Mouse (Mus musculus) intestine, postnatal 0 days (tissue): ENCODE results near the gene Tcp11l2. TPM values are rescaled to one million over a fixed set of nuclear protein-coding genes. Genes with fewer than 3 reads are reported as not detected.
A peak's percentile ranks its signal among the peaks of the same experiment; 100 is the strongest.

ENCODE experiments used
- ATAC-seq: fragments of 200-750 bp; cut with Nextera tagmentation; 2 replicates; pipeline ENCODE4 v1.8.0; 2017; ENCODE audit warnings: mild to moderate bottlenecking, moderate TSS enrichment, moderate library complexity
- H3K27ac ChIP-seq: fragments of 300-500 bp; sonication (generic); 2 replicates; pipeline ENCODE4 v1.5.1; 2014; ENCODE audit warnings: mild to moderate bottlenecking, low read depth, low read length, moderate library complexity
- H3K27me3 ChIP-seq: fragments of 300-500 bp; sonication (generic); replicated peaks from 2 replicates; pipeline ENCODE4 v1.6.1; 2014; ENCODE audit warnings: low read length, mixed read lengths; ENCODE audit not compliant: control insufficient read depth, insufficient read depth
- H3K36me3 ChIP-seq: fragments of 300-500 bp; sonication (generic); 2 replicates; pipeline ENCODE4 v1.6.1; 2014; ENCODE audit warnings: mild to moderate bottlenecking, moderate library complexity; ENCODE audit not compliant: control insufficient read depth, insufficient read depth
- H3K4me1 ChIP-seq: fragments of 300-500 bp; sonication (generic); replicated peaks from 2 replicates; pipeline ENCODE4 v1.6.1; 2014; ENCODE audit warnings: antibody characterized with exemption, low read length, mixed read lengths; ENCODE audit not compliant: control insufficient read depth, insufficient read depth
- H3K4me2 ChIP-seq: fragments of 300-500 bp; sonication (generic); replicated peaks from 2 replicates; pipeline ENCODE4 v1.6.1; 2014; ENCODE audit warnings: low read depth, mild to moderate bottlenecking, moderate library complexity
- H3K4me3 ChIP-seq: fragments of 300-500 bp; sonication (generic); 2 replicates; pipeline ENCODE4 v1.5.1; 2014; ENCODE audit warnings: low read depth, low read length
- H3K9ac ChIP-seq: fragments of 300-500 bp; sonication (generic); 2 replicates; pipeline ENCODE4 v1.6.1; 2014; ENCODE audit warnings: mild to moderate bottlenecking, low read depth, low read length
- H3K9me3 ChIP-seq: fragments of 300-500 bp; sonication (generic); 2 replicates; pipeline ENCODE4 v1.6.1; 2016; ENCODE audit warnings: mixed run types; ENCODE audit not compliant: control insufficient read depth
- CTCF ChIP-seq: sonication (generic); IDR thresholded peaks from 2 replicates; pipeline ENCODE4 v1.5.1; 2016; ENCODE audit warnings: low read depth, mild to moderate bottlenecking, control low read depth, antibody characterized with exemption, moderate library complexity
- WGBS: fragments of 180-500 bp; shearing (Covaris S2); extraction: QIAGEN DNeasy Blood & Tissue Kit; methylation state at CpG from one replicate; pipeline ENCODE4 v1.1.7; 2014; 5-methylcytosine and 5-hydroxymethylcytosine counted together
- polyA plus RNA-seq: library from polyadenylated mRNA; unstranded; fragments of >200 nt; fragmentation: Nextera tagmentation; extraction: Ambion mirVana; gene quantifications from 2 replicates; pipeline ENCODE4 v1.2.1, GENCODE M21; 2015

The Tcp11l2 gene
- polyA plus RNA-seq, 1 experiment from 2014 or later, result 8.2 TPM

- peak; percentile 54 for TF ChIP-seq CTCF
- WGBS, result 47% methylated on average over 11 of the region's 11 CpGs
- H3K9me3 ChIP-seq, result no peaks in the 10 kb centered on the region
- no peaks in the 10 kb centered on the region for H3K36me3 ChIP-seq
- H3K27ac ChIP-seq, result no peak overlapping the region
- no peak overlapping the region for H3K9ac ChIP-seq
- no peak overlapping the region for H3K4me2 ChIP-seq
- no peak overlapping the region for H3K4me3 ChIP-seq
- ATAC-seq, result no peak
- no peaks in the 10 kb centered on the region for H3K27me3 ChIP-seq
- no peaks in the 10 kb centered on the region for H3K4me1 ChIP-seq
Observed at GRCm38 (mm10) chr10:84542802-84543658, 33.4 kb upstream of the Tcp11l2 start.

DNA sequence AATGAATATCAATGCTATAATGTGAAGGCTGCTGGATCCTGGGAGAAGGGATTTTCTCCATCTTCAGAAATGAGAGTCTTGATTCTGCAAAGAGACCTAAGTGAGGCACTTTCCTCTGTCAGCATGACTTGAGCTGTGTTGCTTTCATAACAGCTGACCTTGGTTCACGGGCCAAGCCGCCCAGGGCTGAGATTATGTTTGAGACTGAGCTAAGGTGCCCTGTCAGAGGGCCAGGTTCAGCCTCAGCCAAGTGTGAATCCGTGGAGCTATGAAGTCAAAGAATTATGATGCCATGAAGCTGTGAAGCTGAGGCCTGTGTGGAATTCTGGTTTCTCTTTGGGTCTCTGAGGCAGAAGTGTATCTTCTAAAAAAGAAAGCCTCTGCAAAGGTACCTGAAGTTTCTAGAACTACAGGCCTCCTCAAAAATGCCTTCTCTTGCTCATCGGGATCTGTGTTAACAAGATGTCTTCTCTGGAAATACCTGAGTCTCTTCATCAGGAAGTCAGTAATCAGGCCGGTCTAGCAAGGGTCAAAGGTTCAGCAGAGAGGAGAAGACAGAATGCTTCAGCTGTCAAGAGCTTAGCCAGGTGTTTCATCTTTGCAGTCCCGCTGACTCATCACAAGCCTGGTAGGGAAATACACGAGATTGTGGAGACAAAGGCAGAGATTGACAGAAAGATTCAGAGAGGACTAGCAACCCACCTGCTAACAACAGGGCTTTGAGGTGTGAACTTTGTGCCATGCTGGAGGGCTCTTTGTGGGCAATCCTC, 31.4 kb upstream of the Tcp11l2 start:
- WGBS, result 22% methylated on average over 7 of the region's 7 CpGs
- Histone ChIP-seq H3K36me3 (no peaks in the 10 kb centered on the region), H3K4me2 (no peak overlapping the region), H3K4me3 (no peak overlapping the region), H3K4me1 (no peaks in the 10 kb centered on the region), H3K9ac (no peak overlapping the region), H3K27me3 (no peaks in the 10 kb centered on the region), H3K9me3 (no peaks in the 10 kb centered on the region), H3K27ac (no peak overlapping the region)
- peak; percentile 73 for ATAC-seq
- no peak for TF ChIP-seq CTCF

DNA sequence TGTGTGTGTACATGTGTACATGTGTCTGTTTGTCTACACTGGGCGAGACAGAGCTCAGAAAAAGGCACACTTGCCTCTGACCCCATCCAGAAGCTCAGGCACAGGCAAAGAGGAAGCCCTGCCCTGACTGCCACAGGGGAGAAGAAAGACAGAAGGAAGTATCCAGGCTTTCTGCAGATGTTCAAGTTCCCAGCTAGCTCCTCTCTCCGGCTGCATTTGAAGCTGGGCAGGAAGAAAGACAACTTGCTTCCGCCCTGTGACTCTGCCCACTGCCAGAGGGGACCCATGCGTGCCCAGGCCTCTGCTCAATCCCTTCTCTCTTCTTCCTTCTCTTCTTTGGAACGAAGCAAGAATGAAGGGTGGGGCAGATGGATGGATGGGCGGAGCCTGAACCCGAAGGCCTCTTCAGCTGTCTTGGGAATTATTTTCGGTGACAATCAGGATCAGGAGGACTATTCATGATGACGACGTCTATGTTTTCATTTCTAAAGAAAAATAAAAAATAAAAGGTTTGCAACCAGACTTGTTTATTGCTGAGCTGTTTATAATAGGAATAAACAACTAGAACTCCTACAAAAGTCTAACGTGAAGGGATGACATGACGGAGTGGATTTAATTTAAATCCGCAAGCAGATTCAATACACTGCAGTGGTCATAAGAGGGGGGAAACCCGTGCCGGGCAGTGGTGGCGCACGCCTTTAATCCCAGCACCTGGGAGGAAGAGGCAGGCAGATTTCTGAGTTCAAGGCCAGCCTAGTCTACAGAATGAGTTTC, 27.1 kb upstream of the Tcp11l2 start:
- Histone ChIP-seq H3K36me3 (no peaks in the 10 kb centered on the region), H3K27ac (no peak overlapping the region), H3K4me3 (no peak overlapping the region), H3K4me2 (no peak overlapping the region), H3K9me3 (no peaks in the 10 kb centered on the region), H3K9ac (no peak overlapping the region), H3K27me3 (no peaks in the 10 kb centered on the region), H3K4me1 (no peaks in the 10 kb centered on the region)
- 69% methylated on average over 17 of the region's 17 CpGs for WGBS
- TF ChIP-seq CTCF, result no peak
- ATAC-seq, result no peak

- no peak for ATAC-seq
- WGBS, result 80% methylated on average over 10 of the region's 10 CpGs
- no peak overlapping the region for H3K4me3 ChIP-seq
- H3K27ac ChIP-seq, result no peak overlapping the region
- no peak overlapping the region for H3K4me2 ChIP-seq
- H3K9me3 ChIP-seq, result no peaks in the 10 kb centered on the region
- no peaks in the 10 kb centered on the region for H3K36me3 ChIP-seq
- no peak overlapping the region for H3K9ac ChIP-seq
- no peak for TF ChIP-seq CTCF
- no peaks in the 10 kb centered on the region for H3K27me3 ChIP-seq
- no peaks in the 10 kb centered on the region for H3K4me1 ChIP-seq
Observed at GRCm38 (mm10) chr10:84549920-84550293, 26.5 kb upstream of the Tcp11l2 start.

DNA sequence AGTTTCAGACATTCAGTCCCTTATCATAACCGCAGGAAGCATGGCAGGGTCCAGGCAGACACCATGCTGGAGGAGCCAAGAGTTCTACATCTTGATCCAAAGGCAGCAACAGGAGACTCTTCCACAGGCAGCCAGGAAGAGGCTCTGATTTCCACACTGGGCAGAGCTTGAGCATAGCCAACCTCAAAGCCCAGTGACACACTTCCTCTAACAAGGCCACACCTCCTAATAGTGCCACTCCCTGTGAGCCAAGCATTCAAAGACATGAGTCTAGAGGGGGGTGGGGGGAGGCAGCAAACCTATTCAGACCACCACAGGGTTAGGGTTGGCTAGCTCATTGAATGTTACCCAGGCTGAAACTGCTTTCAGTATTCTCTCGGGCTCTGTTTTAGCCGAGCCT, 24.6 kb upstream of the Tcp11l2 start:
- no peaks in the 10 kb centered on the region for H3K4me1 ChIP-seq
- no peak for TF ChIP-seq CTCF
- H3K9ac ChIP-seq, result no peak overlapping the region
- H3K36me3 ChIP-seq, result no peaks in the 10 kb centered on the region
- H3K9me3 ChIP-seq, result no peaks in the 10 kb centered on the region
- H3K4me2 ChIP-seq, result no peak overlapping the region
- no peak overlapping the region for H3K27ac ChIP-seq
- 98% methylated on average over 3 of the region's 3 CpGs for WGBS
- no peaks in the 10 kb centered on the region for H3K27me3 ChIP-seq
- no peak for ATAC-seq
- no peak overlapping the region for H3K4me3 ChIP-seq

DNA sequence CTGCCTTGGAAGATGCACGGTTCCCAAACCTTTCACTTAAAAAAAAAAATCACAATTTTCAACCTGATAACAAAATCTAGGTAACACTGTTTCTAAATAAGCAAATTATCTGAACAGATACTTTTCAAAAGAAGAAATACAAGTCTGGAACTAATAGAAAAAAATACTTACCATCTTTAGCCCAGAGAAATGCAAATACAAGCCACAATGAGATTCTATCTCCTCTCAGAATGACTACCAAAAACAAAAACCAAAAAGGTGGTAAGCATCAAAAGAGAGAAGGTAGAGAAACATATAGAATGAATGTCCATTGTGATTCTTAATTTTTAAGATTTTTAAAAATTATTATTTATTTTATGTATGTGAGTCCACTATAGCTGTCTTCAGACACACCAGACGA, 23.9 kb upstream of the Tcp11l2 start:
- no peak for ATAC-seq
- Histone ChIP-seq H3K4me1 (no peaks in the 10 kb centered on the region), H3K4me3 (no peak overlapping the region), H3K27ac (no peak overlapping the region), H3K9ac (no peak overlapping the region), H3K4me2 (no peak overlapping the region), H3K36me3 (no peaks in the 10 kb centered on the region), H3K9me3 (no peaks in the 10 kb centered on the region), H3K27me3 (no peaks in the 10 kb centered on the region)
- WGBS, result 91% methylated on average over 2 of the region's 2 CpGs
- TF ChIP-seq CTCF, result no peak
